Mouse (Mus musculus) ES-Bruce4 (cell line): ENCODE measurements at regions not wholly inside any gene's neighbourhood (a gene's known extent, or its start where the extent isn't known, plus 50 kb on each side); places are given as distances from the start of the nearest gene placed in this dataset.

Experiments
- CTCF ChIP-seq: IDR thresholded peaks from one replicate; pipeline ENCODE4 v1.8.1; 2011; ENCODE audit warnings: low read depth, low read length
- POLR2A ChIP-seq: IDR thresholded peaks from one replicate; pipeline ENCODE4 v1.8.1; 2011; ENCODE audit warnings: low read length; ENCODE audit not compliant: insufficient read depth

DNA sequence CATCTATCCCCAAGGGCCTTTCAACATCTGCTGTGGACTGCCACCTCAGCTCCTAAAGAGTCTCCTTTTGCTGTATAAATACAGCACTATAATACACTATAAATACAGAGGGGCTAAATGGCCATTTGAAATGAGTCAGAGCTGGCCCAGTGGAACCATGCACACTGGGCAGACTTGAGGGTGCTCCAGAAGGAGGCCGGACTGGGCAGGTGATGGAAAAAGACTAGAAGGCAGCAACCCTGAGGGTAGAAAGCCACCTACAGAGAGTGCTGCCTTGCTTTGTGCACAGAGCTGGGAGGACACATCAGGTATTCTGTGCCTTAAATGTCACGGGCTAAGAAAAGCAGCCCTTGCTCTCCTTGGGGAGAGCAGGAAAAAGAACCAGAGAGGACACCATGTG, 110.2 kb downstream of the Gm10260 start:
- TF ChIP-seq CTCF: no peak
- TF ChIP-seq POLR2A: no peak
